Comparison of ENCODE assay signal across 8 mouse cellular contexts in genomic region chr14:61556289-61557147, GRCm38 (mm10). TPM values are rescaled to one million over a fixed set of nuclear protein-coding genes. Genes with fewer than 3 reads are reported as not detected.
A peak's percentile ranks its signal among the peaks of the same experiment; 100 is the strongest.
DNase-seq lines count a peak whose midpoint lies in the region; ATAC-seq lines count a peak whose summit lies in the region.

Gene Spryd7 (minus strand): TSS chr14:61556886.

- H3K4me1 ChIP-seq in hindbrain, embryonic 16.5 days (ENCODE audit: control insufficient read depth, insufficient read depth, low read depth, low read length), result no peaks in the 10 kb centered on the region

- peak within 1 kb of the TSS; percentile 68 for H3K4me2 ChIP-seq in hindbrain, embryonic 16.5 days (ENCODE audit: low read length)

- ATAC-seq in hindbrain, embryonic 16.5 days, result peak; percentile 99

- no peaks in the 10 kb centered on the region for H3K36me3 ChIP-seq in hindbrain, embryonic 16.5 days (ENCODE audit: control insufficient read depth, insufficient read depth, low read length)
- no peaks in the 10 kb centered on the region for H3K36me3 ChIP-seq in macrophage (ENCODE audit: inconsistent target)

- H3K9me3 ChIP-seq in hindbrain, embryonic 16.5 days (ENCODE audit: control insufficient read depth, low read length), result no peaks in the 10 kb centered on the region

- DNase-seq in T-cell, adult 2 months (ENCODE audit: low spot score), result peak; percentile 98
- peak; percentile 96 to 97 for DNase-seq in cerebellum, postnatal 36 days
- DNase-seq in frontal cortex, postnatal 36 days (ENCODE audit: low spot score in 2 of 2), result peak; percentile 97
- DNase-seq in left cerebral cortex, adult 18-20 months (ENCODE audit: low spot score in 2 of 2), result peak; percentile 96 to 97
- DNase-seq in right cerebral cortex, adult 18-20 months, result peak; percentile 99
- peak; percentile 93 for DNase-seq in urinary bladder, postnatal 10 days (ENCODE audit: low spot score)

- H3K27ac ChIP-seq in hindbrain, embryonic 16.5 days (ENCODE audit: low read depth, low read length), result peak within 1 kb of the TSS; percentile 84
- H3K27ac ChIP-seq in macrophage, result peak within 1 kb of the TSS; percentile 36; the same call in 1 of the 2 replicates

- peak within 1 kb of the TSS; percentile 77 for H3K9ac ChIP-seq in hindbrain, embryonic 16.5 days (ENCODE audit: low read depth, low read length)

- H3K4me3 ChIP-seq in hindbrain, embryonic 16.5 days (ENCODE audit: low read length), result peak within 1 kb of the TSS; percentile 70
- peak within 1 kb of the TSS; percentile 70 for H3K4me3 ChIP-seq in macrophage (ENCODE audit: inconsistent target)

- peaks cover 48% of the 10 kb centered on the region for H3K79me2 ChIP-seq in macrophage (ENCODE audit: inconsistent target)

- WGBS in hindbrain, embryonic 16.5 days, result under 1% methylated on average over 68 of the region's 72 CpGs
- under 1% methylated on average over 68 of the region's 72 CpGs for WGBS in macrophage (ENCODE audit: missing documents)

- H3K27me3 ChIP-seq in hindbrain, embryonic 16.5 days (replicated peaks; ENCODE audit: control insufficient read depth, insufficient read depth, low read length), result no peaks in the 10 kb centered on the region

RNA-seq across cellular contexts. Expression of gene Spryd7, which starts in this region (rescaled TPM):
- 55.3 and 61.8 TPM in 2 replicates for polyA plus RNA-seq in hindbrain, embryonic 16.5 days (2015; fragmentation: Nextera tagmentation; extraction: Ambion mirVana)
- total RNA-seq in left cerebral cortex, adult 18-20 months (2021), result 10 to 100 TPM; 46.8 to 51.6 TPM
- 100 to 1,000 TPM in 1 of 26 experiments, 10 to 100 TPM in 19, 1 to 10 TPM in 6; 4.5 to 123 (median 13.9) TPM for total RNA-seq in macrophage (2018; cell fraction: chromatin; rRNA removed)
- 100 to 1,000 TPM in 1 of 26 experiments, 10 to 100 TPM in 25; 16.2 to 106 (median 30.5) TPM for total RNA-seq in macrophage (2018; cell fraction: cytosol; rRNA removed)
- 10 to 100 TPM in 25 of 26 experiments, 1 to 10 TPM in 1; 8.9 to 90.3 (median 25.4) TPM for total RNA-seq in macrophage (2018; cell fraction: nucleus; rRNA removed)
- polyA plus RNA-seq in macrophage (2018), result 21.3 to 37.9 TPM (median 22.4 TPM) in 3 replicates

Comparison
In these comparisons a context has a peak if more than half of its experiments do, and no peak if none do; other contexts are left out.
1. Peak in every context shown above with its lines: DNase-seq, ATAC-seq, H3K4me3 ChIP-seq and H3K27ac ChIP-seq.